Mouse (Mus musculus): ENCODE measurements around the gene Plekha6. TPM values are rescaled to one million over a fixed set of nuclear protein-coding genes. Genes with fewer than 3 reads are reported as not detected.

Gene Plekha6
- polyA plus RNA-seq, 1 experiment from 2014 or later: 18.7 TPM

- peaks cover 44% of the 10 kb centered on the region for H3K36me3 ChIP-seq
Observed at GRCm38 (mm10) chr1:133278539-133278938, 114.5 kb downstream of the Plekha6 start.

DNA sequence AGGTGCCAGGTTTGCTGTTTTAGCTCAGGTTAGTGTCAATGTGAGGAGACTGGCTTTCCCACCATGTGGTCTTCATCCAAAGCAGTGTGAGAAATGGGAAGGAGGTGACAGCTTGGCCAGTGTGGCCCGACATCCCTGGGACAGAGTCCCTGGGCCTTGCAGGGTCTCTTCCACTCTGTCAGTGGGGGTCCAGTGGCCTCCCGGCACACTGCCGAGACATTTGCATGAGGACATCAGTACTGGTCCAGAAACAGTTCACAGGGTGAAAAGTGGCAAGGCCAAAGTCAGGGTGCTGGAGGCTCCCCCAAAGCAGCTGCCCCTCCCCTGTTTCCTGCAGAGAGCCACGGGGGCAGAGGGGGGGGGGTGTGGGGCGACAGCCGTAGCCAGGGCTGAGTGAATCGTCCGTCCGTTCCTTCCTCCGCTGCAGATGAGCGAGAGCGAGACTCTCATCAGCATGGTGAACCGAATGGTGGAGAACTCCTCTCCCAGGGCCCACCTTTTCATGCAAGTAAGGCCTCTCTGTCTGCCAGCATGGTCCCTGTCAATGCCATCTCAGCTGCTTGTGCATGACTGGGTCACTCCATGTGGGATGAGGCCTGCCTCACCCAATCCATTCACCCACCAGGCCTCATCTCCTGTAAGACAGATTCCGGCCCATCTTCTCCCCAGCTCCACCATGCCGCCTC, 115.1 kb downstream of the Plekha6 start:
- Histone ChIP-seq H3K27ac (ENCODE audit: poor library complexity, severe bottlenecking) (no peak overlapping the region), H3K4me3 (no peak overlapping the region), H3K27me3 (replicated peaks) (no peaks in the 10 kb centered on the region), H3K4me2 (no peak overlapping the region), H3K9ac (no peak overlapping the region), H3K4me1 (replicated peaks) (peaks cover 39% of the 10 kb centered on the region), H3K36me3 (peaks cover 39% of the 10 kb centered on the region), H3K9me3 (replicated peaks) (no peaks in the 10 kb centered on the region)
- ATAC-seq (ENCODE audit: insufficient number of reproducible peaks, low FRiP score): peak; percentile 15; the same call in 1 of the 2 replicates
- 66% methylated on average over 15 of the region's 15 CpGs for WGBS

More at GRCm38 (mm10) chr1:133278539-133278938, 114.5 kb downstream of the Plekha6 start:
- Histone ChIP-seq H3K27ac (ENCODE audit: poor library complexity, severe bottlenecking) (no peak overlapping the region), H3K27me3 (replicated peaks) (no peaks in the 10 kb centered on the region), H3K9ac (no peak overlapping the region), H3K4me1 (replicated peaks) (peaks cover 33% of the 10 kb centered on the region), H3K4me3 (no peak overlapping the region), H3K9me3 (replicated peaks) (no peaks in the 10 kb centered on the region), H3K4me2 (no peak overlapping the region)
- WGBS: 66% methylated on average over 6 of the region's 6 CpGs
- no peak for ATAC-seq (ENCODE audit: insufficient number of reproducible peaks, low FRiP score)

GRCm38 (mm10) chr1:133279632-133280093, 115.7 kb downstream of the Plekha6 start:
- peaks cover 33% of the 10 kb centered on the region for H3K36me3 ChIP-seq
- H3K4me1 ChIP-seq (replicated peaks): peaks cover 39% of the 10 kb centered on the region
- WGBS: 82% methylated on average over 11 of the region's 11 CpGs
- H3K4me2 ChIP-seq: no peak overlapping the region
- no peak overlapping the region for H3K27ac ChIP-seq (ENCODE audit: poor library complexity, severe bottlenecking)
- H3K27me3 ChIP-seq (replicated peaks): no peaks in the 10 kb centered on the region
- H3K9me3 ChIP-seq (replicated peaks): no peaks in the 10 kb centered on the region
- H3K4me3 ChIP-seq: no peak overlapping the region
- no peak overlapping the region for H3K9ac ChIP-seq
- no peak for ATAC-seq (ENCODE audit: insufficient number of reproducible peaks, low FRiP score)

GRCm38 (mm10) chr1:133280537-133280936, 116.5 kb downstream of the Plekha6 start:
- Histone ChIP-seq H3K9me3 (replicated peaks) (no peaks in the 10 kb centered on the region), H3K27ac (ENCODE audit: poor library complexity, severe bottlenecking) (no peak overlapping the region), H3K9ac (no peak overlapping the region), H3K36me3 (peaks cover 32% of the 10 kb centered on the region), H3K4me1 (replicated peaks) (peaks cover 39% of the 10 kb centered on the region), H3K27me3 (replicated peaks) (no peaks in the 10 kb centered on the region), H3K4me3 (no peak overlapping the region), H3K4me2 (no peak overlapping the region)
- WGBS: 84% methylated on average over 2 of the region's 2 CpGs
- no peak for ATAC-seq (ENCODE audit: insufficient number of reproducible peaks, low FRiP score)

GRCm38 (mm10) chr1:133285907-133286306, 121.9 kb downstream of the Plekha6 start:
- no peak for ATAC-seq (ENCODE audit: insufficient number of reproducible peaks, low FRiP score)
- no peaks in the 10 kb centered on the region for H3K27me3 ChIP-seq (replicated peaks)
- 81% methylated on average over 7 of the region's 7 CpGs for WGBS
- peaks cover 31% of the 10 kb centered on the region for H3K4me1 ChIP-seq (replicated peaks)
- no peak overlapping the region for H3K9ac ChIP-seq
- no peaks in the 10 kb centered on the region for H3K9me3 ChIP-seq (replicated peaks)
- no peak overlapping the region for H3K4me2 ChIP-seq
- H3K36me3 ChIP-seq: peaks cover 40% of the 10 kb centered on the region
- H3K4me3 ChIP-seq: no peak overlapping the region
- H3K27ac ChIP-seq (ENCODE audit: poor library complexity, severe bottlenecking): no peak overlapping the region

DNA sequence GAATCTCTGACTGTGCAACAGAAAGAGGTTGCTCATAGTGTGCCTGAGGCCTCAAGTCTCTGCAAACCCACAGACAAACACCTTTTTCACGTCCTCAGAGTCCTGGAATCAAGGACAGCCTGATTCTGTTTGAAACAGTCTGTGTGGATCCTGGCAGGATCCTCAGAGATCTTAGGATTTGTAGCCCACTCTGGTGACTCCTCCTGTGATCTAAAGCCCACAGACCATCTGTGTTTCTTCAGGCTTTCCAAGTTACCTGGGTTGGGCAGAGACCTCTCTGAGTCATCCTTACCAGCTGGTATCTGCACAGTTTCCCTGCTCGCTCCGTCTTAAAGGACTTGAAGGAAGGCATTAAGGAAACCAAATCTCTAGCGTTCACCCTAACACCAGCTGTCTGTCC, 123.0 kb downstream of the Plekha6 start:
- no peaks in the 10 kb centered on the region for H3K27me3 ChIP-seq (replicated peaks)
- peaks cover 45% of the 10 kb centered on the region for H3K36me3 ChIP-seq
- no peaks in the 10 kb centered on the region for H3K9me3 ChIP-seq (replicated peaks)
- ATAC-seq (ENCODE audit: insufficient number of reproducible peaks, low FRiP score): no peak
- 84% methylated on average over 4 of the region's 4 CpGs for WGBS
- no peak overlapping the region for H3K4me2 ChIP-seq
- no peak overlapping the region for H3K27ac ChIP-seq (ENCODE audit: poor library complexity, severe bottlenecking)
- no peak overlapping the region for H3K9ac ChIP-seq
- H3K4me1 ChIP-seq (replicated peaks): peaks cover 23% of the 10 kb centered on the region
- H3K4me3 ChIP-seq: no peak overlapping the region

DNA sequence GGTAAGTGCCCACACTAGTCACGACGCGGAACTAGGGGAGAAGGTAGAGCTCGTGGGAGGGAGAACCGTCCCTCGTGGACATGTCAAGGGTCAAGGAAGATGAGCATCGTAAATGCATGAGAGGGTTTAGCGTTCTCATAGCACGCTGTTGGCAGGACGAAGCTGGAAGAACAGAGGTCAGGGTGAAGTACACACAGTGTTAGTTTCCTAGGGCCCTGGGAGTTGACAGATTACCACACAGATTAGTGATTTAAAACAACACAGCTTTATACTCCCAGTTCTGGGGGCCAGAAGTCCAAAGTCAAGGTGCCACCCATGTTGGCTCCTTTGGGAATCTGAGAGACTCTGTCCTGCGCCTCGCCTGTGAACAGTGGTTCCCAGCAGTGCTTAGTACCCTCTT, 123.9 kb downstream of the Plekha6 start:
- Histone ChIP-seq H3K4me2 (no peak overlapping the region), H3K9ac (no peak overlapping the region), H3K36me3 (peaks cover 52% of the 10 kb centered on the region), H3K4me1 (replicated peaks) (peaks cover 15% of the 10 kb centered on the region), H3K27me3 (replicated peaks) (no peaks in the 10 kb centered on the region), H3K4me3 (no peak overlapping the region), H3K27ac (ENCODE audit: poor library complexity, severe bottlenecking) (no peak overlapping the region), H3K9me3 (replicated peaks) (no peaks in the 10 kb centered on the region)
- 87% methylated on average over 12 of the region's 12 CpGs for WGBS
- ATAC-seq (ENCODE audit: insufficient number of reproducible peaks, low FRiP score): no peak

- no peak overlapping the region for H3K9ac ChIP-seq
- no peak for ATAC-seq (ENCODE audit: insufficient number of reproducible peaks, low FRiP score)
- H3K4me3 ChIP-seq: no peak overlapping the region
- H3K4me2 ChIP-seq: no peak overlapping the region
- H3K27me3 ChIP-seq (replicated peaks): no peaks in the 10 kb centered on the region
- WGBS: 88% methylated on average over 6 of the region's 6 CpGs
- no peaks in the 10 kb centered on the region for H3K9me3 ChIP-seq (replicated peaks)
- peaks cover 20% of the 10 kb centered on the region for H3K4me1 ChIP-seq (replicated peaks)
- peaks cover 56% of the 10 kb centered on the region for H3K36me3 ChIP-seq
- no peak overlapping the region for H3K27ac ChIP-seq (ENCODE audit: poor library complexity, severe bottlenecking)
Observed at GRCm38 (mm10) chr1:133291888-133292287, 127.9 kb downstream of the Plekha6 start.

GRCm38 (mm10) chr1:133292608-133293007, 128.6 kb downstream of the Plekha6 start:
- H3K27me3 ChIP-seq (replicated peaks): no peaks in the 10 kb centered on the region
- H3K27ac ChIP-seq (ENCODE audit: poor library complexity, severe bottlenecking): no peak overlapping the region
- H3K36me3 ChIP-seq: peaks cover 54% of the 10 kb centered on the region
- H3K9ac ChIP-seq: no peak overlapping the region
- H3K4me1 ChIP-seq (replicated peaks): peaks cover 20% of the 10 kb centered on the region
- no peak for ATAC-seq (ENCODE audit: insufficient number of reproducible peaks, low FRiP score)
- no peak overlapping the region for H3K4me2 ChIP-seq
- no peak overlapping the region for H3K4me3 ChIP-seq
- no peaks in the 10 kb centered on the region for H3K9me3 ChIP-seq (replicated peaks)

DNA sequence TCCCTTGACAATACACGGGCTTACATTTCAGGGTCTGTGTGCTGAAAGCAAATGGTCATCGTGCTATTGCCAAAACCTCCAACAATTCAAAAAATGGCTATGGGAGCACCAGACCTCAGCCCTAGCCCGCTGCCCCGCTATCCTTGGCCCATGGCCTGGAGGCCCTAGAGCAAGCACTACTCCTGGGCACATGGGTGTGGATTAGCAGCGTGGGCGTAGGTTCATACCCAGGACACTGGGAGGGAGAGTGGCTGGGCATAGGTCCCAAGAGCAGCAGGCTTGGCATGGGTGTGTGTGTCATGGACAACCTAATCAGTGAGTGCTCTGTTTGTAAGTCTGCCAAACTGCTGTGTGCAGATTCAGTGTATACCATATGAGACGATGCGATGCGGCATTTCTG, 132.4 kb downstream of the Plekha6 start:
- Histone ChIP-seq H3K4me3 (no peak overlapping the region), H3K27me3 (replicated peaks) (no peaks in the 10 kb centered on the region), H3K36me3 (peaks cover 56% of the 10 kb centered on the region), H3K9me3 (replicated peaks) (no peaks in the 10 kb centered on the region), H3K4me2 (no peak overlapping the region), H3K27ac (ENCODE audit: poor library complexity, severe bottlenecking) (no peak overlapping the region), H3K4me1 (replicated peaks) (peaks cover 30% of the 10 kb centered on the region), H3K9ac (no peak overlapping the region)
- ATAC-seq (ENCODE audit: insufficient number of reproducible peaks, low FRiP score): no peak
- WGBS: 87% methylated on average over 9 of the region's 9 CpGs

DNA sequence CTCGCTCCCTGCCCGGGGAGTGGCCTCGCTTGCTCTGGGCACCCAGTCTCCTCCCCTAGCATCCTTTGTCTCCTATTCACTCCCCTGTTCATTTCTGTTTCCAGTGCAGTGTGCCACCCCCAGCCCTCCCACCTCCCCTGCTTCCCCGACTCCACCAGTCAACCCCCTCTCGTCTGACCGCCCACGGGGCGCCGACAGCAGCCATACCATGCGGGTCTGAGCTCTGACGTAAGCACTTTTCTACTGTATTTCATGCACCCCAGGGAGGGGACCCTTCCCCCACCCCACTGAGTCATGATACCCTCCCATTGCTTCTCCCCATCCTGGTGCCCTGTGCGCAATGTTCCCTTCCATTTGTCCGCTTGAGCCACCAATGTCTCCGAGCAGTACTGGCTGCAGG, 134.8 kb downstream of the Plekha6 start:
- peaks cover 49% of the 10 kb centered on the region for H3K4me1 ChIP-seq (replicated peaks)
- no peak overlapping the region for H3K4me3 ChIP-seq
- no peak overlapping the region for H3K4me2 ChIP-seq
- peaks cover 38% of the 10 kb centered on the region for H3K36me3 ChIP-seq
- H3K9me3 ChIP-seq (replicated peaks): no peaks in the 10 kb centered on the region
- no peak for ATAC-seq (ENCODE audit: insufficient number of reproducible peaks, low FRiP score)
- 55% methylated on average over 14 of the region's 14 CpGs for WGBS
- H3K27me3 ChIP-seq (replicated peaks): no peaks in the 10 kb centered on the region
- no peak overlapping the region for H3K27ac ChIP-seq (ENCODE audit: poor library complexity, severe bottlenecking)
- no peak overlapping the region; the same call in 1 of the 2 replicates for H3K9ac ChIP-seq

DNA sequence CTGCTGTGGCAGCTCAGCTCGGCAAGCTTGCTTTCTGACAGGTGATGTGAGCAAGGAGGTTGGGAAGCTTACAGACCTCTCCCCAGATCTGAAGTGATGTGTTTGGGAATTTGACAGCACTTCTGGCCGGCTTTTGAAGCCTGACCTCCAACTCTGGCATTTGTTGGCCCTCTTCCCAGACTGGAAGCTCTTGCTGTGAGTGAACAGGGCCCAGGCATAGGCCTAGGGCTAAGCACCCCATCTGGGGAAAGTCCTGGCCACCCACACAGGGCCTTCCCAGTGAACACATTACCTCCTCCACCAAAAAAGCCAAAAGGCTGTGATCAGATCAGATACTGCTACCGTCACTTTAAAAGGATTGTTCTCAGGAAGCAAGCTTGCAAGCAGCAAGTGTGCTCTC, 138.5 kb downstream of the Plekha6 start:
- H3K9me3 ChIP-seq (replicated peaks): no peaks in the 10 kb centered on the region
- peaks cover 16% of the 10 kb centered on the region; the same call in 1 of the 2 replicates for H3K36me3 ChIP-seq
- H3K4me2 ChIP-seq: no peak overlapping the region
- H3K27ac ChIP-seq (ENCODE audit: poor library complexity, severe bottlenecking): peak overlapping the region; percentile 88
- H3K27me3 ChIP-seq (replicated peaks): no peaks in the 10 kb centered on the region
- 6% methylated on average over 3 of the region's 3 CpGs for WGBS
- peak; percentile 53 for ATAC-seq (ENCODE audit: insufficient number of reproducible peaks, low FRiP score)
- peaks cover 35% of the 10 kb centered on the region for H3K4me1 ChIP-seq (replicated peaks)
- H3K4me3 ChIP-seq: no peak overlapping the region
- H3K9ac ChIP-seq: no peak overlapping the region

Data from heart, embryonic 12.5 days (tissue).